Mouse (Mus musculus) neural tube, embryonic 13.5 days (tissue): ENCODE results near the gene Ubl5. TPM values are rescaled to one million over a fixed set of nuclear protein-coding genes. Genes with fewer than 3 reads are reported as not detected.
A peak's percentile ranks its signal among the peaks of the same experiment; 100 is the strongest.

Source experiments
- ATAC-seq: fragments of 200-750 bp; cut with Nextera tagmentation; 2 replicates; pipeline ENCODE4 v1.8.0; 2017; ENCODE audit warnings: low read depth, mild to moderate bottlenecking, moderate TSS enrichment, moderate library complexity
- H3K27ac ChIP-seq: fragments of 300-500 bp; sonication (generic); replicated peaks from 2 replicates; pipeline ENCODE4 v1.5.1; 2015; ENCODE audit warnings: moderate library complexity, mild to moderate bottlenecking, inconsistent platforms
- H3K27me3 ChIP-seq: fragments of 300-500 bp; sonication (generic); 2 replicates; pipeline ENCODE4 v1.6.1; 2015; ENCODE audit warnings: mild to moderate bottlenecking, inconsistent platforms
- H3K36me3 ChIP-seq: fragments of 300-500 bp; sonication (generic); 2 replicates; pipeline ENCODE4 v1.6.1; 2015; ENCODE audit warnings: mild to moderate bottlenecking, inconsistent platforms
- H3K4me1 ChIP-seq: fragments of 300-500 bp; sonication (generic); replicated peaks from 2 replicates; pipeline ENCODE4 v1.6.1; 2015; ENCODE audit warnings: inconsistent platforms
- H3K4me2 ChIP-seq: fragments of 300-500 bp; sonication (generic); 2 replicates; pipeline ENCODE4 v1.6.1; 2015; ENCODE audit warnings: inconsistent platforms, mild to moderate bottlenecking, moderate library complexity
- H3K4me3 ChIP-seq: fragments of 300-500 bp; sonication (generic); 2 replicates; pipeline ENCODE4 v1.5.1; 2015; ENCODE audit warnings: mild to moderate bottlenecking, inconsistent platforms
- H3K9ac ChIP-seq: fragments of 300-500 bp; sonication (generic); 2 replicates; pipeline ENCODE4 v1.6.1; 2015; ENCODE audit warnings: moderate library complexity, mild to moderate bottlenecking, inconsistent platforms
- H3K9me3 ChIP-seq: fragments of 300-500 bp; sonication (generic); 2 replicates; pipeline ENCODE4 v1.6.1; 2016; ENCODE audit warnings: inconsistent platforms
- WGBS: fragments of 180-500 bp; shearing (Covaris S2); methylation state at CpG from one replicate; pipeline ENCODE4 v1.1.7; 2015; 5-methylcytosine and 5-hydroxymethylcytosine counted together
- polyA plus RNA-seq: library from polyadenylated mRNA; unstranded; fragments of >200 nt; fragmentation: Nextera tagmentation; extraction: Ambion mirVana; gene quantifications from 2 replicates; pipeline ENCODE4 v1.2.1, GENCODE M21; 2015

Gene Ubl5
- polyA plus RNA-seq, 1 experiment from 2014 or later: 545 TPM

GRCm38 (mm10) chr9:20662874-20663273, 20.2 kb downstream of the Ubl5 start:
- Histone ChIP-seq H3K27me3 (no peaks in the 10 kb centered on the region), H3K36me3 (peaks cover 60% of the 10 kb centered on the region), H3K4me3 (no peak overlapping the region), H3K27ac (peak overlapping the region; percentile 94), H3K4me2 (0 out of 2 replicates have a peak overlapping the region, but pooled peaks have one; percentile 14), H3K4me1 (peaks cover 58% of the 10 kb centered on the region), H3K9ac (peak overlapping the region; percentile 53), H3K9me3 (no peaks in the 10 kb centered on the region)
- ATAC-seq: peak; percentile 37
- WGBS: 23% methylated on average over 8 of the region's 8 CpGs

- H3K4me2 ChIP-seq: 0 out of 2 replicates have a peak overlapping the region, but pooled peaks have one; percentile 2
- peak overlapping the region; percentile 94 for H3K27ac ChIP-seq
- no peaks in the 10 kb centered on the region for H3K27me3 ChIP-seq
- no peak overlapping the region for H3K4me3 ChIP-seq
- peaks cover 58% of the 10 kb centered on the region for H3K4me1 ChIP-seq
- ATAC-seq: peak; percentile 54
- WGBS: 62% methylated on average over 2 of the region's 2 CpGs
- no peaks in the 10 kb centered on the region for H3K9me3 ChIP-seq
- 0 out of 2 replicates have a peak overlapping the region, but pooled peaks have one; percentile 35 for H3K9ac ChIP-seq
- peaks cover 50% of the 10 kb centered on the region for H3K36me3 ChIP-seq
Measured at GRCm38 (mm10) chr9:20663956-20664355, 21.3 kb downstream of the Ubl5 start.

- peak; percentile 37 for ATAC-seq
- peaks cover 58% of the 10 kb centered on the region for H3K4me1 ChIP-seq
- no peaks in the 10 kb centered on the region for H3K9me3 ChIP-seq
- H3K27ac ChIP-seq: peak overlapping the region; percentile 94
- H3K27me3 ChIP-seq: no peaks in the 10 kb centered on the region
- H3K36me3 ChIP-seq: peaks cover 49% of the 10 kb centered on the region
- H3K4me2 ChIP-seq: no peak overlapping the region
- WGBS: 30% methylated on average over 2 of the region's 2 CpGs
- H3K9ac ChIP-seq: 0 out of 2 replicates have a peak overlapping the region, but pooled peaks have one; percentile 35
- H3K4me3 ChIP-seq: no peak overlapping the region
Measured at GRCm38 (mm10) chr9:20664366-20664765, 21.7 kb downstream of the Ubl5 start.

- no peaks in the 10 kb centered on the region for H3K9me3 ChIP-seq
- no peak overlapping the region for H3K4me3 ChIP-seq
- peak overlapping the region; percentile 94 for H3K27ac ChIP-seq
- H3K27me3 ChIP-seq: no peaks in the 10 kb centered on the region
- 52% methylated on average over 5 of the region's 5 CpGs for WGBS
- H3K4me2 ChIP-seq: no peak overlapping the region
- peaks cover 58% of the 10 kb centered on the region for H3K4me1 ChIP-seq
- H3K9ac ChIP-seq: no peak overlapping the region
- ATAC-seq: peak; percentile 14
- H3K36me3 ChIP-seq: peaks cover 42% of the 10 kb centered on the region
Measured at GRCm38 (mm10) chr9:20664982-20665637, 22.4 kb downstream of the Ubl5 start.

GRCm38 (mm10) chr9:20665925-20666324, 23.2 kb downstream of the Ubl5 start:
- Histone ChIP-seq H3K4me2 (no peak overlapping the region), H3K9me3 (no peaks in the 10 kb centered on the region), H3K27me3 (no peaks in the 10 kb centered on the region), H3K9ac (no peak overlapping the region), H3K36me3 (peaks cover 38% of the 10 kb centered on the region), H3K4me1 (peaks cover 58% of the 10 kb centered on the region), H3K4me3 (no peak overlapping the region), H3K27ac (peak overlapping the region; percentile 94)
- ATAC-seq: no peak
- WGBS: 13% methylated on average over 8 of the region's 8 CpGs

GRCm38 (mm10) chr9:20666510-20667034, 23.9 kb downstream of the Ubl5 start:
- H3K27ac ChIP-seq: peak overlapping the region; percentile 94; the same call in 1 of the 2 replicates
- no peak for ATAC-seq

GRCm38 (mm10) chr9:20668065-20668464, 25.4 kb downstream of the Ubl5 start:
- no peak overlapping the region for H3K27ac ChIP-seq
- WGBS: 93% methylated on average over 22 of the region's 22 CpGs
- no peaks in the 10 kb centered on the region for H3K9me3 ChIP-seq
- peaks cover 24% of the 10 kb centered on the region for H3K36me3 ChIP-seq
- H3K27me3 ChIP-seq: no peaks in the 10 kb centered on the region
- ATAC-seq: no peak
- H3K4me1 ChIP-seq: peaks cover 49% of the 10 kb centered on the region
- H3K4me3 ChIP-seq: no peak overlapping the region
- H3K4me2 ChIP-seq: no peak overlapping the region
- H3K9ac ChIP-seq: no peak overlapping the region

More at GRCm38 (mm10) chr9:20666510-20667034, 23.9 kb downstream of the Ubl5 start:
- Histone ChIP-seq H3K36me3 (peaks cover 38% of the 10 kb centered on the region), H3K4me1 (peaks cover 58% of the 10 kb centered on the region), H3K4me3 (no peak overlapping the region), H3K4me2 (no peak overlapping the region), H3K9ac (no peak overlapping the region), H3K9me3 (no peaks in the 10 kb centered on the region), H3K27me3 (no peaks in the 10 kb centered on the region)
- WGBS: 13% methylated on average over 7 of the region's 7 CpGs

- no peak overlapping the region for H3K9ac ChIP-seq
- H3K27me3 ChIP-seq: no peaks in the 10 kb centered on the region
- H3K9me3 ChIP-seq: no peaks in the 10 kb centered on the region
- H3K36me3 ChIP-seq: peaks cover 16% of the 10 kb centered on the region
- H3K4me3 ChIP-seq: no peak overlapping the region
- no peak overlapping the region for H3K4me2 ChIP-seq
- peaks cover 9% of the 10 kb centered on the region; the same call in 1 of the 2 replicates for H3K4me1 ChIP-seq
- ATAC-seq: no peak
- H3K27ac ChIP-seq: no peak overlapping the region
- WGBS: 84% methylated on average over 16 of the region's 16 CpGs
Measured at GRCm38 (mm10) chr9:20672047-20672446, 29.4 kb downstream of the Ubl5 start.

- Histone ChIP-seq H3K9ac (no peak overlapping the region), H3K27me3 (no peaks in the 10 kb centered on the region), H3K27ac (no peak overlapping the region), H3K9me3 (no peaks in the 10 kb centered on the region), H3K4me2 (no peak overlapping the region), H3K4me3 (no peak overlapping the region), H3K4me1 (peaks cover 26% of the 10 kb centered on the region), H3K36me3 (peaks cover 9% of the 10 kb centered on the region; the same call in 1 of the 2 replicates)
- no peak for ATAC-seq
- 90% methylated on average over 12 of the region's 12 CpGs for WGBS
Measured at GRCm38 (mm10) chr9:20677892-20678291, 35.2 kb downstream of the Ubl5 start.

GRCm38 (mm10) chr9:20680378-20680958, 37.8 kb downstream of the Ubl5 start:
- Histone ChIP-seq H3K4me1 (peaks cover 26% of the 10 kb centered on the region), H3K4me2 (no peak overlapping the region), H3K36me3 (no peaks in the 10 kb centered on the region), H3K9me3 (no peaks in the 10 kb centered on the region), H3K27ac (peak overlapping the region; percentile 20), H3K9ac (no peak overlapping the region), H3K27me3 (no peaks in the 10 kb centered on the region), H3K4me3 (no peak overlapping the region)
- 50% methylated on average over 9 of the region's 9 CpGs for WGBS
- no peak for ATAC-seq

GRCm38 (mm10) chr9:20681546-20682388, 39.1 kb downstream of the Ubl5 start:
- Histone ChIP-seq H3K27me3 (no peaks in the 10 kb centered on the region), H3K27ac (peak overlapping the region; percentile 7; the same call in 1 of the 2 replicates)
- ATAC-seq: peak; percentile 45; the same call in 1 of the 2 replicates

GRCm38 (mm10) chr9:20682389-20682722, 39.7 kb downstream of the Ubl5 start:
- no peaks in the 10 kb centered on the region for H3K36me3 ChIP-seq
- H3K4me2 ChIP-seq: no peak overlapping the region
- peak overlapping the region; percentile 49; the same call in 1 of the 2 replicates for H3K27ac ChIP-seq
- H3K27me3 ChIP-seq: no peaks in the 10 kb centered on the region
- no peak overlapping the region for H3K4me3 ChIP-seq
- no peak overlapping the region for H3K9ac ChIP-seq
- peaks cover 26% of the 10 kb centered on the region for H3K4me1 ChIP-seq
- H3K9me3 ChIP-seq: no peaks in the 10 kb centered on the region
- no peak for ATAC-seq
- WGBS: 50% methylated on average over 2 of the region's 2 CpGs

More at GRCm38 (mm10) chr9:20681546-20682388, 39.1 kb downstream of the Ubl5 start:
- Histone ChIP-seq H3K4me3 (no peak overlapping the region), H3K9me3 (no peaks in the 10 kb centered on the region), H3K4me1 (peaks cover 26% of the 10 kb centered on the region), H3K36me3 (no peaks in the 10 kb centered on the region), H3K9ac (no peak overlapping the region), H3K4me2 (no peak overlapping the region)
- WGBS: 40% methylated on average over 7 of the region's 7 CpGs
